Comparison of ENCODE assay signal across 22 mouse cellular contexts in genomic region chr6:147199411-147199810, GRCm38 (mm10).
"Had no signal": no experiment of that assay in that cellular context is flagged by ENCODE, and none has a peak within 500 bp of the region (broad histone marks: within the 10 kb centered on the region; RNA-seq: fewer than 3 reads in every experiment).

No protein-coding gene starts in this region.

- H3K9me3 ChIP-seq: heart, embryonic 13.5 days; heart, embryonic 15.5 days; hindbrain, embryonic 13.5 days; hindbrain, embryonic 15.5 days; limb, embryonic 10.5 days; limb, embryonic 12.5 days; liver, embryonic 13.5 days; liver, embryonic 15.5 days had no signal

- H3K27me3 ChIP-seq: heart, embryonic 13.5 days; heart, embryonic 15.5 days; hindbrain, embryonic 13.5 days; hindbrain, embryonic 15.5 days; limb, embryonic 12.5 days; liver, embryonic 13.5 days; liver, embryonic 15.5 days had no signal

- H3K4me3 ChIP-seq: heart, embryonic 13.5 days; heart, embryonic 15.5 days; hindbrain, embryonic 13.5 days; hindbrain, embryonic 15.5 days; layer of hippocampus, adult 2 months; left cerebral cortex, adult 2 months; limb, embryonic 10.5 days; limb, embryonic 12.5 days; liver, embryonic 13.5 days; liver, embryonic 15.5 days had no signal

- H3K9ac ChIP-seq: heart, embryonic 13.5 days; heart, embryonic 15.5 days; hindbrain, embryonic 13.5 days; hindbrain, embryonic 15.5 days; limb, embryonic 12.5 days; liver, embryonic 13.5 days; liver, embryonic 15.5 days; liver, postnatal 0 days had no signal

- H3K4me1 ChIP-seq: heart, embryonic 15.5 days; hindbrain, embryonic 13.5 days; hindbrain, embryonic 15.5 days; limb, embryonic 10.5 days; limb, embryonic 12.5 days; liver, embryonic 13.5 days; liver, embryonic 15.5 days had no signal

- H3K27ac ChIP-seq: heart, embryonic 13.5 days; heart, embryonic 15.5 days; hindbrain, embryonic 13.5 days; hindbrain, embryonic 15.5 days; hindbrain, postnatal 0 days; layer of hippocampus, adult 2 months; left cerebral cortex, adult 2 months; limb, embryonic 10.5 days; limb, embryonic 12.5 days; liver, embryonic 13.5 days; liver, embryonic 15.5 days had no signal

- H3K36me3 ChIP-seq: heart, embryonic 13.5 days; heart, embryonic 15.5 days; hindbrain, embryonic 13.5 days; hindbrain, embryonic 15.5 days; limb, embryonic 10.5 days; limb, embryonic 12.5 days; liver, embryonic 13.5 days; liver, embryonic 15.5 days had no signal

- DNase-seq: gastrocnemius, postnatal 10 days; gastrocnemius, postnatal 25 days; kidney, adult 18-20 months; kidney, adult 8-10 months; kidney, postnatal 10 days; kidney, postnatal 25 days; liver; liver, embryonic 13.5 days; liver, postnatal 0 days had no signal

- H3K4me2 ChIP-seq: heart, embryonic 11.5 days; heart, embryonic 13.5 days; heart, embryonic 15.5 days; hindbrain, embryonic 13.5 days; hindbrain, embryonic 15.5 days; limb, embryonic 12.5 days; liver, embryonic 11.5 days; liver, embryonic 13.5 days; liver, embryonic 15.5 days had no signal

- ATAC-seq: hindbrain, postnatal 0 days; intestine, embryonic 16.5 days; liver, postnatal 0 days had no signal
